Mouse (Mus musculus): ENCODE data around the gene Fntb. TPM values are rescaled to one million over a fixed set of nuclear protein-coding genes. Genes with fewer than 3 reads are reported as not detected.

Fntb gene
- polyA plus RNA-seq, 1 experiment from 2014 or later, result 40.2 TPM

- no peaks in the 10 kb centered on the region for H3K27me3 ChIP-seq (ENCODE audit: control insufficient read depth, insufficient read depth, low read length)
Observed at GRCm38 (mm10) chr12:76818908-76819307, 53.5 kb downstream of the Fntb start.

DNA sequence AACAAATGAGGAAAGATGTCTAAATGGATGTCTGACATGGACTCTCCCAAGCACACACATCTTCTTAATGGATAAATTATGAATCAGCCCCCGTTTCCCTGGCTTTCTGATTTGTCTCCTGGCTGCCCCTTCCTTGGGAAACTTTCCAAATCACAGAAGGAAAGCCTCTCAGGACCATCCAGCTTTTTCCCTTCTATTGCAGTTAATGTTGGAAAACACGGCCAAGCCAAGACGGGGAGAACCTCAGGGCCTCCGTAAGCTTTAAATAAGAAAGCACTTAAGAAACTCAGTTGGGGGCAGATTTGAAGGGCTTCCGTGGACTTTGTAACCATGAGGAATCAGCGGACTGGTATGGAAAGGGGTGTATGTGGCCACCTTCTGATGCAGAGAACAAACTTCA lies 54.4 kb downstream of the Fntb start:
- Histone ChIP-seq H3K36me3 (ENCODE audit: control insufficient read depth, insufficient read depth, low read length) (no peaks in the 10 kb centered on the region), H3K9me3 (ENCODE audit: control insufficient read depth, low read length) (no peaks in the 10 kb centered on the region), H3K4me3 (ENCODE audit: low read depth, low read length) (no peak overlapping the region), H3K27ac (ENCODE audit: low read depth, low read length) (no peak overlapping the region), H3K4me2 (ENCODE audit: low read depth, low read length) (no peak overlapping the region), H3K27me3 (ENCODE audit: control insufficient read depth, insufficient read depth, low read length) (0 out of 2 replicates have a peak, but pooled peaks cover 2% of the 10 kb centered on the region), H3K4me1 (ENCODE audit: control insufficient read depth, insufficient read depth, low read length) (peaks cover 13% of the 10 kb centered on the region; the same call in 1 of the 2 replicates), H3K9ac (replicated peaks; ENCODE audit: low read depth, low read length) (no peak overlapping the region)
- WGBS, result 65% methylated on average over 6 of the region's 6 CpGs
- ATAC-seq (ENCODE audit: low read depth), result no peak

More at GRCm38 (mm10) chr12:76818908-76819307, 53.5 kb downstream of the Fntb start:
- Histone ChIP-seq H3K36me3 (ENCODE audit: control insufficient read depth, insufficient read depth, low read length) (no peaks in the 10 kb centered on the region), H3K4me1 (ENCODE audit: control insufficient read depth, insufficient read depth, low read length) (peaks cover 13% of the 10 kb centered on the region; the same call in 1 of the 2 replicates), H3K9ac (replicated peaks; ENCODE audit: low read depth, low read length) (no peak overlapping the region), H3K4me3 (ENCODE audit: low read depth, low read length) (no peak overlapping the region), H3K27ac (ENCODE audit: low read depth, low read length) (no peak overlapping the region), H3K4me2 (ENCODE audit: low read depth, low read length) (no peak overlapping the region), H3K9me3 (ENCODE audit: control insufficient read depth, low read length) (no peaks in the 10 kb centered on the region)
- 87% methylated on average over 9 of the region's 9 CpGs for WGBS
- ATAC-seq (ENCODE audit: low read depth), result no peak

DNA sequence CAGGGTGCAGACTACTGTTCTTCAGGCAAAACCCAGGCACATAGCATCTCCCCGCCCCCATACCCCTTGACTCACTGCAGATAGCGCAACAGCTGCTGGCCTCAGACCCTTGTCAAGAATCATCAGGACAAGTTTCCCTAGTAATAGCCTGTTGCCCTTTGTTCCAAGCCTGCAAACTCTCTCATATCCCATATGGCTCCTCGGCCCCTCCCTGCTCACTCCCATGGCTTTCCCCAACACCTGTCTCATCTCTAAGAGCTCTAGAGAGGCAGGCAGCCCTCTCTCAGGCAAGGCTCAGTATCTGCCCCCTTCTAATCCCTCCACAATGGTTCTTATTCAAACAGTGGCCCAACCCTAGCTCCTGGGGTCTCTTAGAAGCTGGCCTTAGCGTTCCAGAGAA lies 55.2 kb downstream of the Fntb start:
- H3K9ac ChIP-seq (replicated peaks; ENCODE audit: low read depth, low read length), result 0 out of 2 replicates have a peak overlapping the region, but pooled peaks have one; percentile 7
- no peak overlapping the region for H3K4me3 ChIP-seq (ENCODE audit: low read depth, low read length)
- no peaks in the 10 kb centered on the region for H3K36me3 ChIP-seq (ENCODE audit: control insufficient read depth, insufficient read depth, low read length)
- no peak for ATAC-seq (ENCODE audit: low read depth)
- 64% methylated on average over 4 of the region's 4 CpGs for WGBS
- H3K27ac ChIP-seq (ENCODE audit: low read depth, low read length), result no peak overlapping the region
- H3K27me3 ChIP-seq (ENCODE audit: control insufficient read depth, insufficient read depth, low read length), result 0 out of 2 replicates have a peak, but pooled peaks cover 2% of the 10 kb centered on the region
- H3K4me2 ChIP-seq (ENCODE audit: low read depth, low read length), result peak overlapping the region; percentile 64
- H3K4me1 ChIP-seq (ENCODE audit: control insufficient read depth, insufficient read depth, low read length), result peaks cover 13% of the 10 kb centered on the region; the same call in 1 of the 2 replicates
- no peaks in the 10 kb centered on the region for H3K9me3 ChIP-seq (ENCODE audit: control insufficient read depth, low read length)

- Histone ChIP-seq H3K27me3 (ENCODE audit: control insufficient read depth, insufficient read depth, low read length) (peaks cover 2% of the 10 kb centered on the region; the same call in 1 of the 2 replicates), H3K4me3 (ENCODE audit: low read depth, low read length) (peak overlapping the region; percentile 78), H3K27ac (ENCODE audit: low read depth, low read length) (peak overlapping the region; percentile 80), H3K36me3 (ENCODE audit: control insufficient read depth, insufficient read depth, low read length) (no peaks in the 10 kb centered on the region), H3K9ac (replicated peaks; ENCODE audit: low read depth, low read length) (peak overlapping the region; percentile 88), H3K9me3 (ENCODE audit: control insufficient read depth, low read length) (no peaks in the 10 kb centered on the region), H3K4me1 (ENCODE audit: control insufficient read depth, insufficient read depth, low read length) (peaks cover 13% of the 10 kb centered on the region; the same call in 1 of the 2 replicates), H3K4me2 (ENCODE audit: low read depth, low read length) (peak overlapping the region; percentile 64)
- ATAC-seq (ENCODE audit: low read depth), result peak; percentile 81
- WGBS, result under 1% methylated on average over 40 of the region's 66 CpGs
Observed at GRCm38 (mm10) chr12:76822002-76822650, 56.7 kb downstream of the Fntb start.

DNA sequence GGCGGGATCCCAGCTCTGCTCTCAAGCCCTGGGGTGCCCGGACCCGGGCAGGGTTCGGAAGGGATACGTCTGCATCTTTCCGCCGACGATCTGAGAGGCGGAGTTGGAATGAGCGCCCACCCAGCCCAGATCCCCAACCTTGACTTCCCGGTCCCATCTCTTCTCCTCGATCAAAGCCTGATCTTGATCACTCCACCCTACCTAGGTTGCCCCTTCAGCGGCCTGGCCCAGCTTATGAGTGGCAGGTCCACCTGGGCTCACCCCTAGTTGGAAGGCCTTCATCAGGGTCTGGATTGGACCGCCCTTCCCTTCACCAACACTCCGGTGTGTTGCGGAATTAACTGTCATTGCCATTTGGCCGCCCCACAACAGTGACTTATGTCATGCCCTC lies 57.3 kb downstream of the Fntb start, which contains the start of gene Rab15:
Rab15 (minus strand) TSS at position 258 of the 391 bp plus-strand sequence.
- H3K9me3 ChIP-seq (ENCODE audit: control insufficient read depth, low read length), result no peaks in the 10 kb centered on the region
- H3K9ac ChIP-seq (replicated peaks; ENCODE audit: low read depth, low read length), result peak within 1 kb of the TSS; percentile 88
- H3K27me3 ChIP-seq (ENCODE audit: control insufficient read depth, insufficient read depth, low read length), result peaks cover 2% of the 10 kb centered on the region; the same call in 1 of the 2 replicates
- H3K36me3 ChIP-seq (ENCODE audit: control insufficient read depth, insufficient read depth, low read length), result no peaks in the 10 kb centered on the region
- ATAC-seq (ENCODE audit: low read depth), result peak; percentile 32
- peak within 1 kb of the TSS; percentile 78 for H3K4me3 ChIP-seq (ENCODE audit: low read depth, low read length)
- under 1% methylated on average over 16 of the region's 17 CpGs for WGBS
- H3K27ac ChIP-seq (ENCODE audit: low read depth, low read length), result peak within 1 kb of the TSS; percentile 80
- peak within 1 kb of the TSS; percentile 64 for H3K4me2 ChIP-seq (ENCODE audit: low read depth, low read length)
- H3K4me1 ChIP-seq (ENCODE audit: control insufficient read depth, insufficient read depth, low read length), result peaks cover 13% of the 10 kb centered on the region; the same call in 1 of the 2 replicates

- 59% methylated on average over 4 of the region's 4 CpGs for WGBS
- Histone ChIP-seq H3K4me2 (ENCODE audit: low read depth, low read length) (no peak overlapping the region), H3K9me3 (ENCODE audit: control insufficient read depth, low read length) (no peaks in the 10 kb centered on the region), H3K9ac (replicated peaks; ENCODE audit: low read depth, low read length) (no peak overlapping the region), H3K4me1 (ENCODE audit: control insufficient read depth, insufficient read depth, low read length) (peaks cover 13% of the 10 kb centered on the region; the same call in 1 of the 2 replicates), H3K4me3 (ENCODE audit: low read depth, low read length) (no peak overlapping the region), H3K36me3 (ENCODE audit: control insufficient read depth, insufficient read depth, low read length) (no peaks in the 10 kb centered on the region), H3K27ac (ENCODE audit: low read depth, low read length) (no peak overlapping the region), H3K27me3 (ENCODE audit: control insufficient read depth, insufficient read depth, low read length) (peaks cover 2% of the 10 kb centered on the region; the same call in 1 of the 2 replicates)
- no peak for ATAC-seq (ENCODE audit: low read depth)
Observed at GRCm38 (mm10) chr12:76825283-76825682, 59.9 kb downstream of the Fntb start.

- no peak overlapping the region for H3K9ac ChIP-seq (replicated peaks; ENCODE audit: low read depth, low read length)
- WGBS, result 5% methylated on average over 3 of the region's 3 CpGs
- no peak overlapping the region for H3K27ac ChIP-seq (ENCODE audit: low read depth, low read length)
- no peaks in the 10 kb centered on the region for H3K9me3 ChIP-seq (ENCODE audit: control insufficient read depth, low read length)
- no peaks in the 10 kb centered on the region for H3K36me3 ChIP-seq (ENCODE audit: control insufficient read depth, insufficient read depth, low read length)
- no peak overlapping the region for H3K4me3 ChIP-seq (ENCODE audit: low read depth, low read length)
- no peak for ATAC-seq (ENCODE audit: low read depth)
- no peaks in the 10 kb centered on the region for H3K27me3 ChIP-seq (ENCODE audit: control insufficient read depth, insufficient read depth, low read length)
- H3K4me2 ChIP-seq (ENCODE audit: low read depth, low read length), result no peak overlapping the region
- H3K4me1 ChIP-seq (ENCODE audit: control insufficient read depth, insufficient read depth, low read length), result no peaks in the 10 kb centered on the region
Observed at GRCm38 (mm10) chr12:76832704-76833103, 67.3 kb downstream of the Fntb start.

DNA sequence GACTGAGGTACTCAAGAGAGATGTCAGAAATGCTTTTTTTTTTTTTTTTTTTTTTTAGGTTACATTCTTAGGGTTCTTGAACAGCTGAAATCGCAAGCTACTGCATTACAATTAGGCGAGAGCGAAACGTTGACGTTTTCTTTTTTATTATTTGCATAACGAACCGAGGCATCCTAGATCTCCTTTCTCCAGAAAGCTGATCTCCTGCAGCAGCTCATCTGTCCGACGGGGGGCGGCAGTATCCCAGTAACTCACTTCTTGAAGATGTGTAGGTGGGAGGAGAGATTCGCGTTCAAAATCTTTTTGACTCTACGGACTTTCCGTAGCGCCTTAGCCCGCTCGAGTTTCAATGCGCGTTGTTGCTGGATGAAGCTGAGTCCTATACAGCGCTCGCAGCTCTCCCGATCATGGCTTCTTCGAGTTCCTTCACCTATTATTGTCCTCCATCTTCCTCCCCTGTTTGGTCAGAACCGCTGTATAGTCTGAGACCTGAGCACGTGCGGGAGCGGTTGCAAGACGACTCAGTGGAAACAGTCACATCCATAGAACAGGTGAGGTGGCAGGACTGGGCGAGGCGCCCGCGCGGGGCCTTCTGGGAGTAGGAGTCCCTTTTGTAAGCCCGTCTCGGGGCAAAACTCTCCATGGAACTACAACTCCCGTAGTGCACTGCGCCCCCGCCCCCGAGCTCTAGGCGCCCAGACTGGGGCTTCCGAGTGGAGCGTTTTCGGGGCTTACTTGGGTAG lies 71.9 kb downstream of the Fntb start:
- H3K27me3 ChIP-seq (ENCODE audit: control insufficient read depth, insufficient read depth, low read length), result no peaks in the 10 kb centered on the region
- H3K27ac ChIP-seq (ENCODE audit: low read depth, low read length), result peak overlapping the region; percentile 55
- under 1% methylated on average over 43 of the region's 43 CpGs for WGBS
- no peaks in the 10 kb centered on the region for H3K9me3 ChIP-seq (ENCODE audit: control insufficient read depth, low read length)
- peak overlapping the region; percentile 70 for H3K4me2 ChIP-seq (ENCODE audit: low read depth, low read length)
- peak overlapping the region; percentile 40 for H3K4me3 ChIP-seq (ENCODE audit: low read depth, low read length)
- H3K36me3 ChIP-seq (ENCODE audit: control insufficient read depth, insufficient read depth, low read length), result no peaks in the 10 kb centered on the region
- peak; percentile 98 for ATAC-seq (ENCODE audit: low read depth)
- H3K9ac ChIP-seq (replicated peaks; ENCODE audit: low read depth, low read length), result peak overlapping the region; percentile 41
- H3K4me1 ChIP-seq (ENCODE audit: control insufficient read depth, insufficient read depth, low read length), result peaks cover 6% of the 10 kb centered on the region

All from neural tube, embryonic 14.5 days (tissue).